Mouse (Mus musculus): Measurements from ENCODE around the gene Macrod1.

DNA sequence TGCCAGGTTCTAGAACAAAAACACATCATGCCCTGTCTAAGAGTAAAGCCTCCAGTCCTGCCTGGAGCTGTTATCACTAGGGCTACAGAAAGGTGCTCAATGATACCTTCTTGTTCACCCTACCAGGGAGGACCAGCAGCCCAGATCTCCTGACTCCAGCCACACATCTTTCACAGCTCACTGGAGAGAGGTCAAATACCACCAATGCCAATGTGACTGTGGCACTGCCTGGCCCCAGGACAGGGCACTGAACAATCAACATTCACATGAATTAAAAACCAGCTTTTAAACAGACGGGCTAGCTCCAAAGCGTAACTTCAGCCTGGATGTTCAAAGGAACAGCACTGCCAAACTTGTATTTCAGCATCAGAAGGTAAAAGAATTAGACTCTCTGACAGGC lies 179.4 kb downstream of the Macrod1 start:
- TF ChIP-seq CTCF (IDR thresholded peaks at IDR 0.05; ENCODE audit: control insufficient read depth, insufficient read depth, low read length) = no peak
- no peak for TF ChIP-seq POLR2A (IDR thresholded peaks at IDR 0.05; ENCODE audit: borderline replicate concordance, control insufficient read depth, low read depth, low read length)
